Comparison of ENCODE assay signal across 19 mouse cellular contexts in genomic region chr9:86478414-86479093, GRCm38 (mm10). TPM values are rescaled to one million over a fixed set of nuclear protein-coding genes. Genes with fewer than 3 reads are reported as not detected.
DNase-seq lines count a peak whose midpoint lies in the region; ATAC-seq and TF ChIP-seq lines count a peak whose summit lies in the region.
"Had no signal": no experiment of that assay in that cellular context is flagged by ENCODE, and none has a peak within 500 bp of the region (broad histone marks: within the 10 kb centered on the region; RNA-seq: fewer than 3 reads in every experiment).

No protein-coding gene starts in this region.

- H3K9me3 ChIP-seq in heart, postnatal 0 days (replicated peaks; ENCODE audit: control insufficient read depth, low read length), result no peaks in the 10 kb centered on the region
- H3K9me3 ChIP-seq: limb, embryonic 10.5 days; liver, embryonic 13.5 days; stomach, embryonic 15.5 days had no signal

- no peaks in the 10 kb centered on the region for H3K27me3 ChIP-seq in heart, postnatal 0 days (ENCODE audit: control insufficient read depth, insufficient read depth, low read length)
- H3K27me3 ChIP-seq in liver, adult 2 months (ENCODE audit: control insufficient read depth, insufficient read depth, low read length), result no peaks in the 10 kb centered on the region
- H3K27me3 ChIP-seq: liver, embryonic 13.5 days; Patski; stomach, embryonic 15.5 days had no signal

- no peak for TF ChIP-seq EP300 in heart, postnatal 0 days (IDR thresholded peaks at IDR 0.05; ENCODE audit: low read depth)

- intact Hi-C loops in heart, postnatal 25 days (cut with DNase I), result no loop called here

- no peaks in the 10 kb centered on the region for H3K36me3 ChIP-seq in heart, postnatal 0 days (replicated peaks; ENCODE audit: control insufficient read depth, insufficient read depth, low read length)
- H3K36me3 ChIP-seq in liver, adult 2 months (ENCODE audit: control insufficient read depth, insufficient read depth, low read length), result no peaks in the 10 kb centered on the region
- H3K36me3 ChIP-seq: limb, embryonic 10.5 days; liver, embryonic 13.5 days; stomach, embryonic 15.5 days had no signal

- peaks cover 11% of the 10 kb centered on the region for H3K4me1 ChIP-seq in heart, postnatal 0 days (ENCODE audit: control insufficient read depth, insufficient read depth)
- no peaks in the 10 kb centered on the region; the same call in 1 of the 2 replicates for H3K4me1 ChIP-seq in liver, adult 2 months (ENCODE audit: control insufficient read depth, insufficient read depth, low read length)
- H3K4me1 ChIP-seq: limb, embryonic 10.5 days; stomach, embryonic 15.5 days had no signal

- H3K4me2 ChIP-seq in heart, postnatal 0 days (ENCODE audit: low read depth, low read length), result no peak overlapping the region
- H3K4me2 ChIP-seq: liver, embryonic 13.5 days; stomach, embryonic 15.5 days had no signal

- TF ChIP-seq POLR2A in liver, adult 2 months (IDR thresholded peaks at IDR 0.05; ENCODE audit: extremely low read depth, insufficient read depth, low read length), result no peak

- H3K79me2 ChIP-seq in liver, adult 2 months (ENCODE audit: control insufficient read depth, insufficient read depth, low read length), result peaks cover 11% of the 10 kb centered on the region; the same call in 1 of the 2 replicates

- TF ChIP-seq CTCF in heart, postnatal 0 days (IDR thresholded peaks at IDR 0.05; ENCODE audit: low read depth), result no peak
- TF ChIP-seq CTCF in liver, adult 2 months (IDR thresholded peaks at IDR 0.05; ENCODE audit: low read depth, low read length), result no peak

- no peak overlapping the region for H3K9ac ChIP-seq in heart, postnatal 0 days (replicated peaks; ENCODE audit: low read depth, low read length)
- no peak overlapping the region for H3K9ac ChIP-seq in liver, adult 2 months (ENCODE audit: low read depth, low read length)
- H3K9ac ChIP-seq: liver, embryonic 13.5 days; stomach, embryonic 15.5 days had no signal

- no peak for ATAC-seq in heart, postnatal 0 days (ENCODE audit: insufficient read depth, low read depth)
- ATAC-seq in megakaryocyte progenitor cell, adult 5-6 weeks (replicated peaks; ENCODE audit: poor library complexity), result peak; percentile 20; the same call in 1 of the 2 replicates
- ATAC-seq: activated CD4-positive, CD25-positive, alpha-beta regulatory T cell, adult 4 months; hindbrain, postnatal 0 days; Patski had no signal

- DNase-seq in heart, postnatal 0 days (ENCODE audit: low spot score), result peak; percentile 15
- DNase-seq in heart, postnatal 25 days (ENCODE audit: low spot score), result no peak
- peak; percentile 24 for DNase-seq in liver, adult 2 months (ENCODE audit: extremely low read depth, low read depth, low spot score)
- no peak for DNase-seq in liver
- peak; percentile 16 for DNase-seq in lung, postnatal 10 days
- DNase-seq in right cerebral cortex, postnatal 36 days (ENCODE audit: low spot score in 2 of 2), result no peak
- DNase-seq: cerebellum, postnatal 10 days; gastrocnemius, postnatal 14 days; liver, embryonic 13.5 days; right cerebral cortex, adult 18-20 months; spleen, adult 18-20 months; thymus, adult 2 months had no signal

- 40% methylated on average over 5 of the region's 5 CpGs for whole genome bisulfite sequencing in heart, postnatal 0 days
- 72% methylated on average over 5 of the region's 5 CpGs for WGBS in liver, adult 2 months

- no peak overlapping the region for H3K27ac ChIP-seq in heart, postnatal 0 days (ENCODE audit: low read depth)
- H3K27ac ChIP-seq in liver, adult 2 months (replicated peaks; ENCODE audit: insufficient read depth, low read depth, low read length), result 0 out of 2 replicates have a peak overlapping the region, but pooled peaks have one; percentile 36
- H3K27ac ChIP-seq: hindbrain, postnatal 0 days; left cerebral cortex, adult 2 months; limb, embryonic 10.5 days; liver, embryonic 13.5 days; stomach, embryonic 15.5 days had no signal

- H3K4me3 ChIP-seq in heart, postnatal 0 days (ENCODE audit: low read depth, low read length), result no peak overlapping the region
- no peak overlapping the region for H3K4me3 ChIP-seq in liver, adult 2 months (ENCODE audit: insufficient read depth, low read depth, low read length)
- H3K4me3 ChIP-seq: left cerebral cortex, adult 2 months; limb, embryonic 10.5 days; liver, embryonic 13.5 days; stomach, embryonic 15.5 days had no signal

RNA-seq across cellular contexts. Expression of gene Dop1a, which starts 11.6 kb away (rescaled TPM):
- total RNA-seq in heart, postnatal 0 days (2014; rRNA removed; ENCODE audit: low replicate concordance), result 21.3 and 23.1 TPM in 2 replicates
- 7.1 and 8.2 TPM in 2 replicates for polyA plus RNA-seq in heart, postnatal 0 days (2015; fragmentation: Nextera tagmentation; extraction: Ambion mirVana)
- total RNA-seq in heart, postnatal 25 days (2021), result 10 to 100 TPM; 18.6 to 20.6 TPM
- total RNA-seq in liver, adult 2 months (2014; rRNA removed), result 25.2 and 25.9 TPM in 2 replicates
- polyA plus RNA-seq in liver, adult 2 months (2012; rRNA removed), result 3.8 and 5.9 TPM in 2 replicates
- total RNA-seq in megakaryocyte progenitor cell, adult 5-6 weeks (2015), result 19.3 and 32.3 TPM in 2 replicates
- total RNA-seq in megakaryocyte progenitor cell, adult 5-6 weeks (2017), result 13.7 and 19.1 TPM in 2 replicates

RNA-seq across cellular contexts. Expression of gene Ube2cbp, which starts 13.8 kb away (rescaled TPM):
- 1.7 and 5.7 TPM in 2 replicates for total RNA-seq in heart, postnatal 0 days (2014; rRNA removed; ENCODE audit: low replicate concordance)
- 2.2 and 2.6 TPM in 2 replicates for polyA plus RNA-seq in heart, postnatal 0 days (2015; fragmentation: Nextera tagmentation; extraction: Ambion mirVana)
- 1 to 10 TPM; 1.1 to 1.7 TPM for total RNA-seq in heart, postnatal 25 days (2021)
- total RNA-seq in liver, adult 2 months (2014; rRNA removed), result 2.2 and 3.0 TPM in 2 replicates
- polyA plus RNA-seq in liver, adult 2 months (2012; rRNA removed), result 0.97 and 1.8 TPM in 2 replicates
- total RNA-seq in megakaryocyte progenitor cell, adult 5-6 weeks (2015), result 3.9 and 5.2 TPM in 2 replicates
- 2.9 and 4.0 TPM in 2 replicates for total RNA-seq in megakaryocyte progenitor cell, adult 5-6 weeks (2017)

Comparison
In these comparisons a context has a peak if more than half of its experiments do, and no peak if none do; other contexts are left out.
1. DNase-seq: peak in heart, postnatal 0 days (single experiment), liver, adult 2 months (single experiment) and lung, postnatal 10 days (single experiment); none in heart, postnatal 25 days (single experiment), liver (single experiment) and right cerebral cortex, postnatal 36 days (0 of 2).